Mouse (Mus musculus) hindbrain, embryonic 15.5 days (tissue): ENCODE data around the gene Mrfap1. TPM values are rescaled to one million over a fixed set of nuclear protein-coding genes. Genes with fewer than 3 reads are reported as not detected.

ENCODE experiments used
- ATAC-seq: fragments of 200-750 bp; cut with Nextera tagmentation; 2 replicates; pipeline ENCODE4 v1.8.0; 2017; ENCODE audit warnings: low read depth, moderate number of reproducible peaks, moderate TSS enrichment; ENCODE audit not compliant: low FRiP score
- H3K27ac ChIP-seq: fragments of 300-500 bp; sonication (generic); replicated peaks from 2 replicates; pipeline ENCODE4 v1.5.1; 2015; ENCODE audit warnings: mild to moderate bottlenecking, inconsistent platforms
- H3K27me3 ChIP-seq: fragments of 300-500 bp; sonication (generic); 2 replicates; pipeline ENCODE4 v1.6.1; 2015; ENCODE audit warnings: control low read depth, inconsistent platforms
- H3K36me3 ChIP-seq: fragments of 300-500 bp; sonication (generic); 2 replicates; pipeline ENCODE4 v1.6.1; 2015; ENCODE audit warnings: control low read depth, inconsistent platforms
- H3K4me1 ChIP-seq: fragments of 300-500 bp; sonication (generic); replicated peaks from 2 replicates; pipeline ENCODE4 v1.6.1; 2015; ENCODE audit warnings: control low read depth, inconsistent platforms
- H3K4me2 ChIP-seq: fragments of 300-500 bp; sonication (generic); 2 replicates; pipeline ENCODE4 v1.6.1; 2015; ENCODE audit warnings: moderate library complexity, mild to moderate bottlenecking, inconsistent platforms
- H3K4me3 ChIP-seq: fragments of 300-500 bp; sonication (generic); 2 replicates; pipeline ENCODE4 v1.5.1; 2015; ENCODE audit warnings: mild to moderate bottlenecking, inconsistent platforms
- H3K9ac ChIP-seq: fragments of 300-500 bp; sonication (generic); 2 replicates; pipeline ENCODE4 v1.6.1; 2015; ENCODE audit warnings: inconsistent platforms
- H3K9me3 ChIP-seq: fragments of 300-500 bp; sonication (generic); 2 replicates; pipeline ENCODE4 v1.6.1; 2016; ENCODE audit warnings: control low read depth, inconsistent platforms
- WGBS: fragments of 180-500 bp; shearing (Covaris S2); methylation state at CpG from one replicate; pipeline ENCODE4 v1.1.7; 2015; 5-methylcytosine and 5-hydroxymethylcytosine counted together
- polyA plus RNA-seq: library from polyadenylated mRNA; unstranded; fragments of >200 nt; fragmentation: Nextera tagmentation; extraction: Ambion mirVana; gene quantifications from 2 replicates; pipeline ENCODE4 v1.2.1, GENCODE M21; 2015

Gene Mrfap1
- polyA plus RNA-seq, 1 experiment from 2014 or later, result 317 TPM

DNA sequence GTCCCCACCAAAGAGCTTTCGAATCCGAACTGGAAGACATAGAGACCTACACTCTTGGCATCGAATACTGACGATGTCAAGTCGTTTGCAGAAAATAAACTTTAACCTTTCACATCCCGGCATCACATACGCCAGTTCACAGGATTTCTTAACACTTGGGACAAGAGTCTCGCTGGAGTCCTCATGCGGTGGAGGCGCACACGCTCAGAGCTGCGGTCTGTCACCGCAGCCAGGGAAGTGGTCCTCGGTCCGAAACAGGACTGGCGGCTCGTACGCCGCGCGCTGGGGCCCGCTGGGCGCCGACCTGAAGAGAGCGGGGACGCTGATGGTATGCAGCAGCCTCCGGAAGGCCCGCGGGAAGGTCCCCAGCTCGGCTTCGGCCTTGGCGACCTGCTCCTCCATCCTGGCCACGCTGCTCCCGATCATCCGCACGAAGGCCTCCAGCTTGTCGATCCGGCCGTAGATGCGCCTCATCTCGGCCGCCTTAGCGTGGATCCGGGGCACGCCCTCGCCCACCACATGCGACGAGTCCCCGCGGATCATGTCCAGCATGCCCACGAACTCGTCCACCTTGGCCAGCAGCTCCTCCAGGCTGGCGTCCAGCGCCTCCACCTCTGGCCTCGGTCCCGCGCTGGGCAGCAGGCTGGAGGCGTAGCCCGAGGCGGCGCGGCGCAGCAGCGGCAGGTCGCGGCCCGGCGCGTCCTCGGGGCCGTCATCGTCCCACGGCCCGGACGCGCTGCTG is 48.6 kb downstream of the Mrfap1 start:
- Histone ChIP-seq H3K27ac (peak overlapping the region; percentile 53; the same call in 1 of the 2 replicates), H3K4me2 (peak overlapping the region; percentile 93), H3K36me3 (no peaks in the 10 kb centered on the region), H3K4me1 (peaks cover 21% of the 10 kb centered on the region), H3K4me3 (peak overlapping the region; percentile 84), H3K9ac (peak overlapping the region; percentile 78), H3K9me3 (no peaks in the 10 kb centered on the region), H3K27me3 (peaks cover 4% of the 10 kb centered on the region; the same call in 1 of the 2 replicates)
- WGBS, result 2% methylated on average over 75 of the region's 76 CpGs
- ATAC-seq, result peak; percentile 81

DNA sequence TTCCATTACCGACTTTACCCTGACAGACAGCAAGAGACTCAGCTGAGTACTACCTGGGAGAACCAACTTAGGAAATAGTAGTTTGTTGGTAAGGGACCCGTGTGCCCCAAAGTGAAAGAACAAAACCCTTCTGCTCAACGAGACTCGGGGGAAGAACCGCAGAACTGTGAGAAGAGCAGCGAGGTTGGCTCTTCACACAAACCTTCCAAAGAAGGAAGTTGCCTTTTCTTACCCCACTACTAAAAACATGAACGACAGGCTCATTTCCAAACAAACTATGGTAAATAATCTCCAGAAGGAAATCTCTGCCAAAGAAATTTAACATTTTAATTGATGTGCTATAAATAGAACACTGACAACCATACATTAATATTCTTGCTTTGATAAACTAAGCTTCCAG is 49.5 kb downstream of the Mrfap1 start:
- peak overlapping the region; percentile 84 for H3K4me3 ChIP-seq

More for the DNA sequence above, 49.5 kb downstream of the Mrfap1 start:
- Histone ChIP-seq H3K4me2 (peak overlapping the region; percentile 93), H3K9ac (no peak overlapping the region), H3K4me1 (peaks cover 21% of the 10 kb centered on the region), H3K36me3 (no peaks in the 10 kb centered on the region), H3K9me3 (no peaks in the 10 kb centered on the region), H3K27me3 (peaks cover 4% of the 10 kb centered on the region; the same call in 1 of the 2 replicates), H3K27ac (no peak overlapping the region)
- 85% methylated on average over 7 of the region's 7 CpGs for WGBS
- no peak for ATAC-seq

Other genes starting within 250 kb of the Mrfap1 start
- gene Tbc1d14, start 203.5 kb downstream of the Mrfap1 start, polyA plus RNA-seq, result 63.1 and 67.5 TPM in 2 replicates
- 33.3 and 33.6 TPM in 2 replicates for gene D5Ertd579e, start 100.7 kb downstream of the Mrfap1 start, polyA plus RNA-seq
- 27.8 and 28.0 TPM in 2 replicates for gene Bloc1s4, start 48.1 kb downstream of the Mrfap1 start, polyA plus RNA-seq
- 12.8 and 13.4 TPM in 2 replicates for gene Man2b2, start 33.9 kb upstream of the Mrfap1 start, polyA plus RNA-seq
- 63.0 and 72.5 TPM in 2 replicates for gene Ppp2r2c, start 71.7 kb upstream of the Mrfap1 start, polyA plus RNA-seq
- 8.8 TPM in 2 replicates for gene Wfs1, start 192.4 kb upstream of the Mrfap1 start, polyA plus RNA-seq